Mouse (Mus musculus) spleen, postnatal 4 days (tissue): Measurements from ENCODE around the gene Nsd1.

ENCODE experiments used
- DNase-seq, 2 experiments: peaks; one replicate each; pipeline ENCODE4 v3.0.0; 2022; ENCODE audit warnings: low spot score in 2 of 2

Gene Nsd1

GRCm38 (mm10) chr13:55255052-55255652 lies 45.6 kb downstream of the Nsd1 start:
- DNase-seq = no peak

- DNase-seq = no peak
These were observed 49.1 kb downstream of the Nsd1 start for GRCm38 (mm10) chr13:55258651-55259050.

GRCm38 (mm10) chr13:55261521-55261920 lies 51.9 kb downstream of the Nsd1 start:
- DNase-seq = no peak

- DNase-seq = no peak
These were observed 52.5 kb downstream of the Nsd1 start for GRCm38 (mm10) chr13:55262096-55262495.

- DNase-seq = no peak
These were observed 67.6 kb downstream of the Nsd1 start for GRCm38 (mm10) chr13:55277203-55277602.

GRCm38 (mm10) chr13:55277646-55278045 lies 68.1 kb downstream of the Nsd1 start:
- no peak for DNase-seq

GRCm38 (mm10) chr13:55288854-55289253 lies 79.3 kb downstream of the Nsd1 start:
- no peak for DNase-seq

- DNase-seq = no peak
These were observed 87.2 kb downstream of the Nsd1 start for GRCm38 (mm10) chr13:55296760-55297159.

GRCm38 (mm10) chr13:55300913-55301312 lies 91.3 kb downstream of the Nsd1 start:
- DNase-seq = no peak

- DNase-seq = no peak
These were observed 102.5 kb downstream of the Nsd1 start for GRCm38 (mm10) chr13:55312028-55312630.

GRCm38 (mm10) chr13:55313051-55313450 lies 103.5 kb downstream of the Nsd1 start:
- no peak for DNase-seq

- DNase-seq = no peak
These were observed 105.4 kb downstream of the Nsd1 start for GRCm38 (mm10) chr13:55314891-55315412.

- no peak for DNase-seq
These were observed 108.8 kb downstream of the Nsd1 start for GRCm38 (mm10) chr13:55318351-55318750.

- DNase-seq = no peak
These were observed 110.5 kb downstream of the Nsd1 start, which contains the start of gene Prelid1 for GRCm38 (mm10) chr13:55319931-55320533. Gene Prelid1 (plus strand): TSS chr13:55320500.

GRCm38 (mm10) chr13:55321434-55322129 lies 112.0 kb downstream of the Nsd1 start, which contains the start of gene Rab24:
Gene Rab24 (minus strand): TSS chr13:55321946.
- peak; percentile 87 to 94 for DNase-seq

GRCm38 (mm10) chr13:55322130-55322825 lies 112.7 kb downstream of the Nsd1 start:
- DNase-seq = peak in 1 of 2 experiments; percentile 38

- DNase-seq = peak in 1 of 2 experiments; percentile 63
These were observed 116.0 kb downstream of the Nsd1 start for GRCm38 (mm10) chr13:55325596-55325995.

- peak in 1 of 2 experiments; percentile 63 for DNase-seq
These were observed 117.6 kb downstream of the Nsd1 start for GRCm38 (mm10) chr13:55327169-55327568.

- DNase-seq = peak; percentile 90 to 96
These were observed 118.1 kb downstream of the Nsd1 start for GRCm38 (mm10) chr13:55327633-55328032.

GRCm38 (mm10) chr13:55328171-55328570 lies 118.6 kb downstream of the Nsd1 start:
- peak in 1 of 2 experiments; percentile 73 for DNase-seq

- peak in 1 of 2 experiments; percentile 64 for DNase-seq
These were observed 119.1 kb downstream of the Nsd1 start for GRCm38 (mm10) chr13:55328641-55329040.
